Mouse (Mus musculus) limb, embryonic 10.5 days (tissue): Measurements from ENCODE around the gene Pou2af1. TPM values are rescaled to one million over a fixed set of nuclear protein-coding genes. Genes with fewer than 3 reads are reported as not detected.
A peak's percentile ranks its signal among the peaks of the same experiment; 100 is the strongest.

Experiments used
- DNase-seq: peaks from one replicate; pipeline ENCODE4 v3.0.0-alpha.2; 2017; ENCODE audit warnings: low spot score
- H3K27ac ChIP-seq: fragments of 300-500 bp; sonication (generic); 2 replicates; pipeline ENCODE4 v1.5.1; 2016; ENCODE audit warnings: mild to moderate bottlenecking
- H3K27me3 ChIP-seq: fragments of 300-500 bp; sonication (generic); 2 replicates; pipeline ENCODE4 v1.6.1; 2016; ENCODE audit warnings: low read depth, mild to moderate bottlenecking; ENCODE audit not compliant: poor library complexity, severe bottlenecking
- H3K36me3 ChIP-seq: fragments of 300-500 bp; sonication (generic); 2 replicates; pipeline ENCODE4 v1.6.1; 2016; ENCODE audit warnings: mild to moderate bottlenecking, moderate library complexity
- H3K4me1 ChIP-seq: fragments of 300-500 bp; sonication (generic); 2 replicates; pipeline ENCODE4 v1.6.1; 2016
- H3K4me3 ChIP-seq: fragments of 300-500 bp; sonication (generic); 2 replicates; pipeline ENCODE4 v1.5.1; 2016; ENCODE audit warnings: mild to moderate bottlenecking, moderate library complexity
- H3K9me3 ChIP-seq: fragments of 300-500 bp; sonication (generic); replicated peaks from 2 replicates; pipeline ENCODE4 v1.6.1; 2016; ENCODE audit warnings: mild to moderate bottlenecking
- WGBS: fragments of 180-500 bp; shearing (Covaris S2); methylation state at CpG from one replicate; pipeline ENCODE4 v1.1.7; 2016; 5-methylcytosine and 5-hydroxymethylcytosine counted together
- polyA plus RNA-seq: library from polyadenylated mRNA; unstranded; fragments of >200 nt; fragmentation: Nextera tagmentation; extraction: Ambion mirVana; gene quantifications from 2 replicates; pipeline ENCODE4 v1.2.1, GENCODE M21; 2016

Pou2af1 gene
- polyA plus RNA-seq, 1 experiment from 2014 or later, result not detected

DNA sequence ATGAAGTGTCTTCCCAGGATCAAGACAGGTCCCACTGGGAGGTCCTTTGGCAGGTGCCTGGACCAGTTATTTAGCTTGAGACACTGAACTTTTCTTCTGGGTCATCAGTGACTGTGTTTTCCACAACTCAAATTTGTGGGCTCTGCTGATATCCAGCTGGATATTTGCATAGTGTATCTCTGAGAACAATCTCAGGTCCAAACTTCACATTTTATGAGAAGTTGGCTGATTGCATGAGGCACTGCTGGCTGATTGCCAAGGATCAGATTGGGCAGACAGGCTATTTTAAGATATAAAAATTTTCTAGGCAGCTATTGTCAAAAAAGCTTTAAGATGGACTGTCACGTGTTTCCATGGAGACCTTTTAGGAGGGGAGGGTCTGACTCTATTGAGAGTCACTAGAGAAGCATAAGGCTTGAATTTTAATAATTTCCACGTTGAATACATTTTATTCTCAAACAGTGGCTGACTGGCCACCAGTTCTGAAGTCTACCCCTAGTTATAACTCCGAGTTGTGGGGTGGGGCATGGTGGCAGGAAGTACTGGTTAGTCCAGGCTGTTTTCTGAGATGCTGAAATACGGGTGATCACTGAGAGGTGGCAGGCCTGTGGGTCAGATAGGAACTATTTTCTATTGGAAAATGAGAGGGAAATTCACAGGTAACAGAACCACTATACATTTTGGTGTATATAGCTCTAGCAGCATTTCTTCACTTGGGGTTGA, 43.4 kb downstream of the Pou2af1 start:
- H3K27me3 ChIP-seq, result no peaks in the 10 kb centered on the region
- H3K36me3 ChIP-seq, result no peaks in the 10 kb centered on the region
- H3K27ac ChIP-seq, result no peak overlapping the region
- H3K9me3 ChIP-seq, result no peaks in the 10 kb centered on the region
- H3K4me3 ChIP-seq, result no peak overlapping the region
- WGBS, result 78% methylated on average over 4 of the region's 4 CpGs
- DNase-seq, result no peak
- peaks cover 4% of the 10 kb centered on the region for H3K4me1 ChIP-seq

DNA sequence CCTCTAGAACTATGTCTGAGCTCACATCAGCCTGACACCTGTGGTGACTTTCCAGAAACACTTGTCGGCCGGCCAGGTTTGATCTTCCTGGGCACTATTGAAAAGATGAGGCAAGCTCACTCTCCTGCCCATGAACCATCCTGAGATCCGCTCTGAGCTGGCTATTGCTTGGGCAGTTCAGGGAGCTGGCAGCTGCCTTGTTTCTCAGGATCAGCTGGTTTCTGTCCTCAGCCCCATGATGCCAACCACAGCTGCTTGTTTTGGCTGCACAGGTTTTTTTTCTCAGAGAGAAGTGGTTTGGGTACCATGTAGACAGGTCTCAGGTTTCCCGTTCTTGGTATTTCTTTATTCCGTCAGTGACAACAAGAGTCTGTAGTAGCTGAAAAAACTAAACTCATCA, 44.9 kb downstream of the Pou2af1 start:
- 93% methylated on average over 5 of the region's 5 CpGs for WGBS
- no peak for DNase-seq

DNA sequence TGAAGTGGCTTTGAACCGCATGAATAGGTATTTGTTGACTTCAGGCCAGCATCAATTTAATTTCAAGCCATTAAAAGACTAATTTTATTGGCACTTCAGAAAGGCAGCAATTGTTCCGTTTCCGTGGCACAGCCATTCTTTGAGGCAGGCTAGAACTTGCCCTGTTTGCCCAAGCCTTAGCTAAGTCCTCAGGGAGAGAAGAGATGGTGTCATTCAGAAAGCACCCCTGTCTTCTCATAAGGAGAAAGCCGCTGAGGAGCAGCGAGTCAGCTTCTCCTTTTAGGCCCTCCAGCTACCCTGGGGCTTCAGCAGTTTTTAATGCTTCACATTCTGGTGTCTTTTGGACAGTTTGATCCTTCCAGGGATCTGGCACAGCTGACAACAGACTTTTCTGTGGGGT, 55.3 kb downstream of the Pou2af1 start:
- WGBS, result 84% methylated on average over 5 of the region's 5 CpGs
- no peak for DNase-seq
- H3K36me3 ChIP-seq, result no peaks in the 10 kb centered on the region

More for the DNA sequence above, 44.9 kb downstream of the Pou2af1 start:
- H3K36me3 ChIP-seq, result no peaks in the 10 kb centered on the region
- no peak overlapping the region for H3K27ac ChIP-seq
- H3K4me1 ChIP-seq, result no peaks in the 10 kb centered on the region
- H3K4me3 ChIP-seq, result no peak overlapping the region
- H3K27me3 ChIP-seq, result no peaks in the 10 kb centered on the region
- H3K9me3 ChIP-seq, result no peaks in the 10 kb centered on the region

DNA sequence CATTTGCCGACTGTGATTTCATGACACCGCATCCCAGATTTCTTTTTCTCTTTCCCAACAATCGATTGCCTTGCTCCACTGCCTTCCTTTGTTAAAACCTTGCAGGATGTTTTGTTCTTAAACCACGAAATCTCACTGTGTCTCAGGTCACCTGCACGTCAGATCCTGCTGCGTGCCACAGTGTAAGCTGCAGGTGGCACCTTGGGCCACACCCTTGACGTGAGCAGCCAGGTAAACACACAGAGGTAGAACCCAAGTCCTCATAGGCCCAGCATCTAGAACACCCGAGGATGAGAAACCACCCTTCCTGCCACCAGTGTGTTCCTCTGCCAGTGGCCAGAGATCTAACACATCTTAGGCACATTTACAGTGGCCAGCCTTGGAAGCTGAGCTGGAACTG, 57.6 kb downstream of the Pou2af1 start:
- 84% methylated on average over 8 of the region's 8 CpGs for WGBS
- Histone ChIP-seq H3K4me3 (no peak overlapping the region), H3K4me1 (no peaks in the 10 kb centered on the region), H3K36me3 (no peaks in the 10 kb centered on the region), H3K27ac (no peak overlapping the region), H3K9me3 (no peaks in the 10 kb centered on the region), H3K27me3 (0 out of 2 replicates have a peak, but pooled peaks cover 3% of the 10 kb centered on the region)
- no peak for DNase-seq

More for the DNA sequence above, 55.3 kb downstream of the Pou2af1 start:
- Histone ChIP-seq H3K4me3 (no peak overlapping the region), H3K27ac (no peak overlapping the region), H3K4me1 (no peaks in the 10 kb centered on the region), H3K9me3 (no peaks in the 10 kb centered on the region), H3K27me3 (0 out of 2 replicates have a peak, but pooled peaks cover 3% of the 10 kb centered on the region)

DNA sequence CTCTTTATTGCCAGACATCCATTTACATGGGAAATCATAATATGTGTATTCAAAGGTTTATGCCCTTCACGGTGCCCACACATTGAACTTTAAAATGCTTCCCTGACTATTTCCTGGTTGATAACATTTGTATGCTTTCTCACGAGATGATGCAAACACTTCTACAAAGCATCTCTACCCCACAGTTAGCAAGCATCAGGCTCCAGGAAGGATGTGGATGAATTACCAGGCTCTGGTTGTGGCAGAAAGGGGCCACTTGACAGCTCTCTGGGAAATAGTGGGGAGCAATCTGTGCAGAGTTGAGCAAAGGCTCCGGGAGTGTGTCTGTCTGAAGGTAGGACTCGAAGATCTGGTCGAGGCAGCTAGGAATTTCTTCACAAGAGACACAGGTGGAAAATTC, 58.6 kb downstream of the Pou2af1 start:
- no peak for DNase-seq
- no peaks in the 10 kb centered on the region for H3K9me3 ChIP-seq
- 0 out of 2 replicates have a peak, but pooled peaks cover 3% of the 10 kb centered on the region for H3K27me3 ChIP-seq
- H3K4me3 ChIP-seq, result no peak overlapping the region
- H3K4me1 ChIP-seq, result no peaks in the 10 kb centered on the region
- no peaks in the 10 kb centered on the region for H3K36me3 ChIP-seq
- 79% methylated on average over 5 of the region's 5 CpGs for WGBS
- no peak overlapping the region for H3K27ac ChIP-seq

DNA sequence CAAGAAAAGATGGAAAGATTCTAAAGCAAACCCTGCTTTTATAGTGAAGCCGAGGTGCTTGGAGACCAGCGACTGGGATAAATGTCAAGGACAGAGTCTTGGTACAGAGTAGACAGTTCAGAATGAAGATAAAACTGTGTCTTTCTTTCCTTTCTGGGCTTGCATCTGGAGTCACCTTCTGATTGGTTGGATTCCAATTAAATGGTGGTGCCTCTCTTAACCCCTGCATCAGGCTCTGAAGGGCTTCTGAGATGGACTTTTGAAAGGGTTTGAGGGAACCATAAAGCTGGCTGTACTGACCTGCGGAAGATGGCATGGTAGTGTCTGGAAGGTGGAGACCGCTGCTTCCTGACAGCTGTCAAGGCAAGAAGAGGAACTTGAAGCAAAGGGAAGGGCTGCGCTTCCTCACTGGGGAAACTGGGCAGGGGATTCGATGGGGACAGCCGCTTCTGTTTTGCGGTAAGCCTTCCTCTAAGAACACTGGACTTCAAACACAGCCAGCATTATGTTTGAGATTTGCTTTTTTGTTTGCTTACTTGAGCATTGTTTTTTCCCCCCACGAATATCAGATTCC, 60.2 kb downstream of the Pou2af1 start:
- 65% methylated on average over 9 of the region's 9 CpGs for WGBS
- no peaks in the 10 kb centered on the region for H3K9me3 ChIP-seq
- no peak overlapping the region for H3K27ac ChIP-seq
- no peak for DNase-seq
- H3K4me1 ChIP-seq, result peaks cover 9% of the 10 kb centered on the region
- H3K36me3 ChIP-seq, result no peaks in the 10 kb centered on the region
- 0 out of 2 replicates have a peak, but pooled peaks cover 7% of the 10 kb centered on the region for H3K27me3 ChIP-seq
- H3K4me3 ChIP-seq, result no peak overlapping the region

DNA sequence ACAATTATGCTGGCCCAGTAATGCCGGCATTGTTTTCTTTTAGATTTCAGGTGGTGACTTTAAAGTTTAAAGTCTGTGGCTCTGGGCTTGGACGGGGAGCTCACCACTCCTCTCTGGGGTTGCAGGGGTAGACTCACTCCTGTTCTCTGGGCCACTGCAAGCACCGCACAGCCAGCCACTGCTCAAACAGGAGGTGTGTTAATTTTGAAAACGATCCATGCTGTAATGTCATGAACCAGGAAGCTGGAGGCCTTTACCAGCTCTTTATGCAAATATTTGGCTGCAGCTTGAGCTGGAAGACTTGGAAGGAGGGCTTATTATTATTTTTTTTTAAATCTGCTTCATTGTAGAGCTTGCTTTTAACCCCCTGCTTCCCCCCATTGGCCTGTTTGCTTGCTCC, 61.2 kb downstream of the Pou2af1 start:
- Histone ChIP-seq H3K4me1 (peaks cover 17% of the 10 kb centered on the region), H3K4me3 (no peak overlapping the region), H3K27ac (no peak overlapping the region), H3K27me3 (peaks cover 17% of the 10 kb centered on the region), H3K36me3 (no peaks in the 10 kb centered on the region), H3K9me3 (no peaks in the 10 kb centered on the region)
- no peak for DNase-seq
- 41% methylated on average over 4 of the region's 4 CpGs for WGBS

DNA sequence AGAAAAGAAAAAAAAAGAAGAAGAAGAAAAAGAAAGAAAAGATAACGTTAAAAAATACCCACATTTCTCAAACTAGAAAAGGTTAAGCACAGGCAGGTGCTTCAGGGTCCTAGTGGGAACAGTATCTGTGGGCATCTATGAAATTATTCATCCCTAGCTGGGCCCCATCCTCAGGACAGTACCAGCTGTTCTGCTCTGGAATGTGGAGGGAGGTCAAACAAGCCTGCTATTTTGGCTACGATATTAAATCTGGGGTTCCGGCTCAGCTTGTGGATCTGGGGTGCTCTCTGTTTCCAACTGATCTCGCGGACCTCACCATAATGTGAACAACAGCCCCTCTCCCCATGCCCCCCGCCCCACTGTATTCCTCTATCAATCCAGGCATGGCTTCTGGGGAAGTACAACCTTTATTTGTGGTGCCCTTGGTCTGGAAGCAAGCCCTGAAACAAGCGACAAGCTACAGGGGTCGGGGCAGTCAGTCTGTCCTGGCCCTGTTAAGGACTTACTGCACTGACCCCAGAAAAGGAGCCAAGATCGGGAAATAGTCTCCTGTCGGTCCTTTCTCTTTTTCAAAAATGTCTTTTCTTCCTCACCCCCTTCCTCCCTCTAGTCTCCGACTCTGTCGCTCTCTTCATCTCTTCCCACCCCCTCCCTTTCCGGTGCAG, 64.5 kb downstream of the Pou2af1 start:
- WGBS, result 22% methylated on average over 13 of the region's 13 CpGs
- Histone ChIP-seq H3K4me3 (peak overlapping the region; percentile 72), H3K27me3 (peaks cover 33% of the 10 kb centered on the region), H3K4me1 (peaks cover 17% of the 10 kb centered on the region), H3K27ac (peak overlapping the region; percentile 86), H3K36me3 (no peaks in the 10 kb centered on the region), H3K9me3 (no peaks in the 10 kb centered on the region)
- DNase-seq, result no peak

DNA sequence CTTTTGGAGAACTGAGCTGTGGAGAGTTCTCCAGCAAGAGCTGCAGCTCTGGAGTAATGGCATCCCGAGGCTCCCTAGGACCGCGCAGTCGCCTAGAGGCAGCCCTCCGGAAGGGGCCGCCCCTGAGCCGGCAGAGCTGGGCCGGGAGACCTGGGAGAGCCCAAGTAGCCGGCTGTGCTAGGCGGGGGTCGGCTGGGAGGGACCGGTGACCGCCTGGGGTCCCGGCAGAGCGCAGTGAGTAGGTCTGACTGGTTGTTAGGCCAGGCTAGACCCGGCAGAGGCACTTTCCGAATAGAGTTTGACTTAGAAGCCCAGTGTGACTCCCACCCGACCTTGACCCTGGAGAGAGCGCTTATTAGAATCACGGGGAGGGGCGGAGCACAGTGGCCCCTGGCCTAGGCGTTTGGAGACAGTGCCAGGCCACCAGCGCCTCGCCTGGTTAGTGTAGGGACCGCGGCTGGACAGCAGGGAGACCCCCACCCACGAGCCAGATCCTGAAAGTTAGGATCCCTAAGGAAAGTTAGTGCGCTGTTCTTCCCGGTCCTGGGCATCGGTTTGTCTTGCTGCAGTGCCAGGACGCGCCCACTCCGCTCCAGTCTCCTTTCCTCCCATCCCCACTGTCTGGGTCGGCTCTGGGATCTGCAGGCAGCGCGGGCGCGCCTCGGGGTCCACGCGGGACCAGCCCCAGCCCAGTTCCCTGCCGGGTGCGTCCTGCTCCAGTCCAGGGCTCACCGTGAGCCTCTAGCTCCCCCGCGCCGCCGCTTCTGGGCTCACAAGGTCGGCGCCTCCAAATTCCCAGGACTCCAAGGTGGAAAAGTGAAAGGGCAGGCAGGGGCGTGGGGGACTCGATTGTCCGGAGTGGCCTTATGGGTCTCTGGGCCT, 65.2 kb downstream of the Pou2af1 start, which contains the start of gene Colca2:
Colca2 (minus strand) TSS at position 70 of the 882 bp plus-strand sequence.
- Histone ChIP-seq H3K36me3 (no peaks in the 10 kb centered on the region), H3K27me3 (peaks cover 31% of the 10 kb centered on the region), H3K4me3 (peak within 1 kb of the TSS; percentile 72), H3K9me3 (no peaks in the 10 kb centered on the region), H3K27ac (peak within 1 kb of the TSS; percentile 86), H3K4me1 (peaks cover 17% of the 10 kb centered on the region)
- WGBS, result under 1% methylated on average over 53 of the region's 53 CpGs
- DNase-seq, result peak; percentile 85

DNA sequence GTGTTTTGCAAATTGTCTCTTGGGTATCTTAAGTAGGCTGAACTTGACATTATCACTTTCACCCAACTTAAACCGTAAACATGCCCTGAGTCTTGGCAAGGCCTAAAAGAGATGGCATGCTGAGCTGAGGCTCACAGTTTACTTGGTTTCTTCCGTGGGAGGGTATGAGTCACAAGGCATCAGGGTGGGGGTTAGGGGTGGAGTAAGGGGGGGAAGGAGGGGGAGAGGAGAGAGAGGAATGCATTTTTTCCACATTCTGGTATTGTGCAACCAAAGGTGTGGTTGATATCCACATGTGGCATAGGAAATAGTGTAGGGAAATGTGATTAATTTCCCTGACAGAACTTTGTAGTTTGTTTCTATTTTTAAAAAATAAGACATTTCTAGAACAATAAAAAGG, 72.6 kb downstream of the Pou2af1 start:
- Histone ChIP-seq H3K27me3 (peaks cover 5% of the 10 kb centered on the region; the same call in 1 of the 2 replicates), H3K27ac (no peak overlapping the region), H3K9me3 (no peaks in the 10 kb centered on the region), H3K4me3 (no peak overlapping the region), H3K36me3 (no peaks in the 10 kb centered on the region), H3K4me1 (no peaks in the 10 kb centered on the region)
- WGBS, result 74% methylated on average over 2 of the region's 2 CpGs
- DNase-seq, result no peak
